Mouse (Mus musculus) embryonic facial prominence, embryonic 12.5 days (tissue): ENCODE measurements around the gene Vps72. TPM values are rescaled to one million over a fixed set of nuclear protein-coding genes. Genes with fewer than 3 reads are reported as not detected.

Experiments used
- ATAC-seq: fragments of 200-750 bp; cut with Nextera tagmentation; 2 replicates; pipeline ENCODE4 v1.8.0; 2017; ENCODE audit not compliant: insufficient number of reproducible peaks, insufficient read depth, low FRiP score, low TSS enrichment
- H3K27ac ChIP-seq: fragments of 300-500 bp; sonication (generic); 2 replicates; pipeline ENCODE4 v1.5.1; 2016; ENCODE audit warnings: mild to moderate bottlenecking
- H3K27me3 ChIP-seq: fragments of 300-500 bp; sonication (generic); 2 replicates; pipeline ENCODE4 v1.6.1; 2016; ENCODE audit warnings: mild to moderate bottlenecking, moderate library complexity
- H3K36me3 ChIP-seq: fragments of 300-500 bp; sonication (generic); 2 replicates; pipeline ENCODE4 v1.6.1; 2016; ENCODE audit warnings: mild to moderate bottlenecking
- H3K4me1 ChIP-seq: fragments of 300-500 bp; sonication (generic); 2 replicates; pipeline ENCODE4 v1.6.1; 2016
- H3K4me2 ChIP-seq: fragments of 300-500 bp; sonication (generic); replicated peaks from 2 replicates; pipeline ENCODE4 v1.6.1; 2016; ENCODE audit warnings: mild to moderate bottlenecking, moderate library complexity
- H3K4me3 ChIP-seq: fragments of 300-500 bp; sonication (generic); 2 replicates; pipeline ENCODE4 v1.5.1; 2016; ENCODE audit warnings: mild to moderate bottlenecking
- H3K9ac ChIP-seq: fragments of 300-500 bp; sonication (generic); 2 replicates; pipeline ENCODE4 v1.6.1; 2016; ENCODE audit warnings: mild to moderate bottlenecking, moderate library complexity
- H3K9me3 ChIP-seq: fragments of 300-500 bp; sonication (generic); 2 replicates; pipeline ENCODE4 v1.6.1; 2016; ENCODE audit warnings: mild to moderate bottlenecking, moderate library complexity
- WGBS: fragments of 180-500 bp; shearing (Covaris S2); methylation state at CpG from one replicate; pipeline ENCODE4 v1.1.7; 2016; 5-methylcytosine and 5-hydroxymethylcytosine counted together
- polyA plus RNA-seq: library from polyadenylated mRNA; unstranded; fragments of >200 nt; fragmentation: Nextera tagmentation; extraction: Ambion mirVana; gene quantifications from 2 replicates; pipeline ENCODE4 v1.2.1, GENCODE M21; 2016

The Vps72 gene
- polyA plus RNA-seq: 221 and 227 TPM in 2 replicates

DNA sequence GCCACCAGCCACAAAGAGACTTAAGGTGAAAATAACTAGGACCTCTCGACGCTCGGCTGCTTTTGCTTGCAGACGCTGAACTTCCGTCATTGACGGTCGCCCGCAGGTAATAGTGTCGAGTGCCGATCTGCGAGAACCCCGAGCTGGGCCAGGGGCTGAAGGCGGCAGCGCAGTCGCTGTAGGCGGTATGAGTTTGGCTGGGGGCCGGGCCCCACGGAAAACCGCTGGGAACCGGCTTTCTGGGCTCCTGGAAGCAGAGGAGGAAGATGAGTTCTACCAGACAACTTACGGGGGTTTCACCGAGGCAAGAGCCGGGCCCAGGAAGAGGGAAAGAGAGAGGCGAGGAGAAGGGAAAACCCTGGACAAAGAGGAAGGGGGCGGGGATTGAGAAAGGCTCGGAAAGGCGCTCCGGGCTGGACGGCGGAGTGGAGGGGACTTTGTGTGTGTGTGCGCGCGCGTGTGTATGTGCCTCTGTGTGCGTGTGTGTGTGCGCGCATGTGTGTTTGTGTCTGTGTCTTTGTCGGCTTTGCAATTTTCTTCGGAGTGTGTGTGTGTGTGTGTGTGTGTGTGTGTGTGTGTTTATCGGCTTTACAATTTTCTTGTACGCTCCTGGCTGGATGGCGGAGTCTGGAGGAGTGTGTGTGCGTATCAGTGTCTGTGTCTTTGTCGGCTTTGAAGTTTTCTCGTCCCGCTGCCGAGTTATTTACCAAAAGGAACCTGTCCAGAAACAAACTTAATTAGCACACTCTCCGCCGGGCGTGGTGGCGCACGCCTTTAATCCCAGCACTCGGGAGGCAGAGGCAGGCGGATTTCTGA, at the start of gene Vps72:
Gene Vps72, plus strand, starts transcription at position 112 of the 816 bp plus-strand sequence.
- under 1% methylated on average over 54 of the region's 54 CpGs for WGBS
- Histone ChIP-seq H3K27me3 (no peaks in the 10 kb centered on the region), H3K9me3 (no peaks in the 10 kb centered on the region), H3K4me3 (peak within 1 kb of the TSS; percentile 76), H3K9ac (peak within 1 kb of the TSS; percentile 78), H3K36me3 (peaks cover 12% of the 10 kb centered on the region), H3K27ac (peak within 1 kb of the TSS; percentile 98), H3K4me2 (peak within 1 kb of the TSS; percentile 44), H3K4me1 (peaks cover 9% of the 10 kb centered on the region)
- peak; percentile 57 for ATAC-seq

DNA sequence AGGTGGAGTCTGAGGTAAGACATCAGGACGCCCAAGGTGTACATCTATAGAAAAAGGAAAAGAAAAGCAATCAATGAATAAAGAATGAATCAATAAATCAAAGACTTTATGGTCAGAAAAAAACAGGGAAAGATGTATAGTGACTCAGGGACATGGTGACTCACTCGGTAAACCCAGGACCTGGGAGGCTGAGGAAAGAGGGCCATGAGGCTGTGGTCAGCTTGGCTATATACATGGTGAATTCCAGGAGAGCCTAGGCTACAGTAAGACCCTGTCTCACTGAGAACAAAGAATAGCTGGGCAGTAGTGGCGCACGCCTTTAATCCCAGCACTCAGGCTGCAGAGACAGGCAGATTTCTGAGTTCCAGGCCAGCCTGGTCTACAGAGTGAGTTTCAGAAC, 47.1 kb upstream of the Vps72 start:
- Histone ChIP-seq H3K36me3 (peaks cover 89% of the 10 kb centered on the region), H3K27ac (no peak overlapping the region), H3K4me3 (no peak overlapping the region), H3K4me2 (no peak overlapping the region), H3K9me3 (no peaks in the 10 kb centered on the region), H3K9ac (no peak overlapping the region), H3K27me3 (no peaks in the 10 kb centered on the region), H3K4me1 (no peaks in the 10 kb centered on the region)
- 92% methylated on average over 4 of the region's 4 CpGs for WGBS
- ATAC-seq: no peak

DNA sequence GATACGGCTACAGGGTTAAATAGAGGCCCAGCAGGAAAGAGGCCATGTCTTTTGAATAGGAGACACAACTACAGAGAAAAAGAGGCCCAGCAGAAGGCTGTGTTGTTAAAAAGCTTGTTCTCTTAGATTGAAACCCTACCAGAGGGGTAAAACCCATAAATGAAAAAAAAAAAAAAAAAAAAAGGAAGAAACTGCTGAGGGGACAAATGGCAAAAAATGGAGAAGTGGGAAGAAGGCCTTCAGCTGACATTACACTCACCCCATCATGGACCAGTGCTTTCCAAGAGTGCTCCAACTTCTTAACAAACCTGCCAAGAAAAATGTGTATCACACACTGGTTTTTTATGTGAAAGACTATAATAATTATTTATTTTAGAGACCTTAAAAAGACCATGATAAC, 45.3 kb upstream of the Vps72 start:
- Histone ChIP-seq H3K4me2 (no peak overlapping the region), H3K36me3 (peaks cover 87% of the 10 kb centered on the region), H3K27me3 (no peaks in the 10 kb centered on the region), H3K9ac (no peak overlapping the region), H3K27ac (no peak overlapping the region), H3K9me3 (no peaks in the 10 kb centered on the region), H3K4me1 (no peaks in the 10 kb centered on the region), H3K4me3 (no peak overlapping the region)
- 97% methylated on average over 1 of the region's 1 CpGs for WGBS
- no peak for ATAC-seq

DNA sequence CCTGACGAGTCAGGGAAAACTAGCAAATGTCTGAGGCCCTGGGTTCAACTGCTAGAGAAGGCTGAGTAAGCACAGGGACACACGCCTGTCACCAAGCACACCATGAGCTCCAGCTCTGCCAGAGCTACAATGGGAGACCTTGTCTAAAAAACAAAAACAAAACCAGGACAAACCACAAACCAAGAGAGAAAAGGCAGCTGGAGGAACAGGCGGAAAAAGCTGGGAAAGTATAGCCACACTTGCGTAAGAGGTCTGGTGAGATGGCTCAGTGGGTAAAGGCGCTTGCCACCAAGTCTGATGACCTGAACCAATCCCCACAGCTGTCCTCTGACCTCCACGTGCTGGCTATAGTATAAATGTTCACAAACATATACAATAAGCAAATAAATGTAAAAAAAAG, 44.7 kb upstream of the Vps72 start:
- Histone ChIP-seq H3K4me3 (no peak overlapping the region), H3K9ac (no peak overlapping the region), H3K9me3 (no peaks in the 10 kb centered on the region), H3K27me3 (no peaks in the 10 kb centered on the region), H3K4me2 (no peak overlapping the region), H3K36me3 (peaks cover 87% of the 10 kb centered on the region), H3K4me1 (no peaks in the 10 kb centered on the region), H3K27ac (no peak overlapping the region)
- 86% methylated on average over 6 of the region's 6 CpGs for WGBS
- ATAC-seq: no peak

DNA sequence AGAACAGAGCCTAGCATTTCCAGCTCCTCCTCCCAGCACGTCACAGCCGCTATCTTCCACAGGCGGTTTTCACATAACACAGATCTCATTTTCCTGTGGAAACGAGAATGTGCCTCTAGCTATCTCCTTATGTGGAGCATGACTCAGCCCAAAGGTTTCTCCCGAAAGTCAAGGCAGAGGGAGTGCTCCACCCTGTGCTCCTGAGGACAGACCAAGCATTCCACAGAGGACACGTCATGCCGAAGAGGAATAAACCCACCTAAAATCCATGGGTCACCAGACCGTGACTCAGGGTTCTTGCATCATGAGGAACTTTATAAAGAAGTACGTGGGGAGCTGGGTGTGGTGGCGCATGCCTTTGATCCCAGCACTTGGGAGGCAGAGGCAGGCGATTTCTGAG, 44.3 kb upstream of the Vps72 start:
- Histone ChIP-seq H3K27ac (no peak overlapping the region), H3K27me3 (no peaks in the 10 kb centered on the region), H3K4me3 (no peak overlapping the region), H3K36me3 (peaks cover 87% of the 10 kb centered on the region), H3K4me1 (no peaks in the 10 kb centered on the region), H3K9ac (no peak overlapping the region), H3K4me2 (no peak overlapping the region), H3K9me3 (no peaks in the 10 kb centered on the region)
- 89% methylated on average over 11 of the region's 11 CpGs for WGBS
- ATAC-seq: no peak

DNA sequence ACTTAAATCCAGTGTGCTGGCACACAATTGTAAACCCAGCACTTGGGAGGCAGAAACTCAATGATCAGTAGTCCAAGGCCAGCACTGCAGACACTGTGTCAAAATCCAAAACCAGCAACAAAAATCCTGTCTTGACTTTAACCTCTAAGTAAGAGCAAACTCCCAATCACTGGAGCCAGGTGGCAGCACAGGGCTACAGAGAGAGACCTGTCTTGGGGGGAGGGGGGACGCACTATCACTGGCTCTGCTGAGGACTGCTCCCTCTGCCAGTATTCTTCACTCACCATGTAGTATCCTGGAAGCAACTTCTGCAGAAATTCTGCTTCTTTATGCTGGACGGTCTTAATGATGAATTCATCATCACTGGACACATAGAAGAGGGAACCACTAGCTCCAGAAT, 39.2 kb upstream of the Vps72 start:
- Histone ChIP-seq H3K9ac (no peak overlapping the region), H3K27ac (no peak overlapping the region), H3K4me1 (no peaks in the 10 kb centered on the region), H3K4me2 (no peak overlapping the region), H3K36me3 (peaks cover 75% of the 10 kb centered on the region), H3K9me3 (no peaks in the 10 kb centered on the region), H3K4me3 (no peak overlapping the region), H3K27me3 (no peaks in the 10 kb centered on the region)
- ATAC-seq: no peak
- WGBS: 91% methylated on average over 2 of the region's 2 CpGs

DNA sequence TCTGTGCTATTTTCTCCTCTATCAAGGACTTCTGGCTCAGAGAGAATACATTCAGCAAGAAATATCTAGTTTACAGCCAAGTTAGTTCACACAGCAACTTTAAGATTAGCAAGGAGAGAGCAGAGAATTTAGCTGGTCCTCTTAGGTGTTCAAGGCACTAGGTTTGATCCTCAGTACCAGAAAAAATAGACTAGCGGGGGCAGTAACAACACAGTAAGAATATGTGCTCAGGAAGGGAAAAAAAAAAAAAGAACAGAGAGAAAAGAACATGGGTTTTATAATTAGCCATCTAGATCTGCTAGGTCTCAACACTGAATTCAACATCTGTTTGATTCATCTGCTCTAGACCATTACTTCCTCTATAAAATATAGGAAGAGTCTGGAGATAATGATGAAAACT, 22.8 kb upstream of the Vps72 start:
- H3K4me2 ChIP-seq: no peak overlapping the region

DNA sequence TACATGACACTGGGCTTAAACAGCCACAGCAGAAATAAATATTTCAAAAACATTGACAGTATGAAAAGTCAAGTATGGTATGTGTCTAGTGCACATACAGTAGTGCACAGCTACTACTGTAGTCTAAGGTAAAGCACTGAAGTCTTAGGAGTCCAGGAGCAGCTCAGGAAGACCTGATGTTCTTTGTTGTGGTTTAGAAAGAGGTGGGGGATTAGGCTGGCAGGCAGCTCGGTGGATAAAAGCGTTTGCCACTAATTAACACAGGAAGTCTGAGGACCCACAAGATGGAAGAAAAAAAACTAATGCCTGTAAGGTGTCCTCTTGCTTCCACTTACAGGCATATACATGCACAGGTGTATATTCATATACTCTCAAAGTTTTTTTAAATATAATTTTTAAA, 10.0 kb upstream of the Vps72 start:
- no peak overlapping the region for H3K9ac ChIP-seq
- no peak for ATAC-seq
- no peak overlapping the region for H3K4me2 ChIP-seq
- 34% methylated on average over 2 of the region's 2 CpGs for WGBS
- H3K36me3 ChIP-seq: peaks cover 8% of the 10 kb centered on the region
- H3K9me3 ChIP-seq: no peaks in the 10 kb centered on the region
- no peak overlapping the region for H3K27ac ChIP-seq
- H3K4me1 ChIP-seq: peaks cover 10% of the 10 kb centered on the region; the same call in 1 of the 2 replicates
- H3K27me3 ChIP-seq: no peaks in the 10 kb centered on the region
- no peak overlapping the region for H3K4me3 ChIP-seq

More for the DNA sequence above, 22.8 kb upstream of the Vps72 start:
- H3K27ac ChIP-seq: no peak overlapping the region
- WGBS: 90% methylated on average over 1 of the region's 1 CpGs
- H3K9ac ChIP-seq: no peak overlapping the region
- H3K4me1 ChIP-seq: no peaks in the 10 kb centered on the region
- ATAC-seq: no peak
- H3K4me3 ChIP-seq: no peak overlapping the region
- no peaks in the 10 kb centered on the region for H3K9me3 ChIP-seq
- no peaks in the 10 kb centered on the region for H3K27me3 ChIP-seq
- H3K36me3 ChIP-seq: peaks cover 16% of the 10 kb centered on the region

DNA sequence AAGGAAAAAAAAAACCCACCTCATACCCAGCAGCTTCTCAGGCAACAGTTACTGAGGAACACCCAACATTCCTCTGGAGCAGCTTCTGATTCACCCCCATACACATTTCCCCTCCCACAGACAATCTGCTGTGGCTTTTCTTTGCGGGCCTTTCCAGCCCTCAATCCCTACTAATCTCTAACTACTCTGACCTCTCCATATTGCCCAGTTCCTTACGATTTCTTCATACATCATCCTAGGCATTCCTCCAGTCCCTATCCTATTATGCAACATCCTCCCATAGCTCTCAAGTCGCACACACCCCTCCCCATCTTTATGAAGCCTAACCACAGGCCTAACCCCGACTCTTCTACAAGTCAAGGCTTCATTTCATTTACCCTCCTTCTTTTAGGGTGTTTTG, 5.7 kb upstream of the Vps72 start:
- peak overlapping the region; percentile 76 for H3K4me2 ChIP-seq
- H3K4me3 ChIP-seq: peak overlapping the region; percentile 98
- H3K4me1 ChIP-seq: peaks cover 10% of the 10 kb centered on the region; the same call in 1 of the 2 replicates
- 69% methylated on average over 4 of the region's 4 CpGs for WGBS
- H3K9ac ChIP-seq: peak overlapping the region; percentile 94
- no peaks in the 10 kb centered on the region for H3K27me3 ChIP-seq
- no peaks in the 10 kb centered on the region for H3K9me3 ChIP-seq
- H3K36me3 ChIP-seq: no peaks in the 10 kb centered on the region
- no peak for ATAC-seq
- H3K27ac ChIP-seq: no peak overlapping the region

DNA sequence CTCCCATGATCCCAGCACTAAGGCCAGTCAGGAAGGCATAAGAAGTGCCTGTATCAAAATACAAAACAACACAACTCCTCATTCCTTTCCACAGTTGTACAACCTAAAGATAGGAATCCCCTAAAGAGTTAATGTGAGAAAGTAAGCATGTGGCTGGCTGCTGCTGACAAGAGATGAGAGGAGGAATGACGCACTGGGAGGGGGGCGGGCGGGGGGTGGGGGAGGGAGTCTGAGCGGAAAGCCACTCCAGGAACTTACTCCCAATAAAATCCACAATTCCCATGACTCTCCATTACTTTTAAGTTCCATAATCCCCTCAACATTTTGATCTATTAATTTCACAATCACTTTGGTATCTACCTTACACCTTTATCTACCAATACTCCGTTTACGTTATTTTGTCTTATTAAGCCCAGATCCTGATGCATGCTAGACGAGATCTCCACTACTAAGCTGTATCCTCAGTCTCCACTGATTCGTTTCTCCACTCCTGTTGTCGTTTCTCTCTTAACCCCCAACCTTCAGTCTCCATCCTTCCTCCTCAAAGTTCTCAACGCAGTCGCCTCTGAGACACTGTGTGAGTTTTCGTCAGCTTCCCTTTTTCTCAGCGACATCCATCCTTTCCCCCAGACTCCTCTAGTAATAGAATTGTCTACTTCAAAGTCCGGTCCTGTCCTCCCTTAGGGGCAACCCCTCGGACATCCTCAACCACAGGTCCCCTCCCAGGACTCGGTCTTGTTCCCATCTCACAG, 5.1 kb upstream of the Vps72 start:
- peak overlapping the region; percentile 98 for H3K4me3 ChIP-seq
- H3K9ac ChIP-seq: peak overlapping the region; percentile 94
- no peak for ATAC-seq
- H3K27me3 ChIP-seq: no peaks in the 10 kb centered on the region
- H3K36me3 ChIP-seq: no peaks in the 10 kb centered on the region
- peak overlapping the region; percentile 90 for H3K27ac ChIP-seq
- H3K4me2 ChIP-seq: peak overlapping the region; percentile 76
- no peaks in the 10 kb centered on the region for H3K9me3 ChIP-seq
- H3K4me1 ChIP-seq: peaks cover 10% of the 10 kb centered on the region; the same call in 1 of the 2 replicates
- 2% methylated on average over 16 of the region's 16 CpGs for WGBS

DNA sequence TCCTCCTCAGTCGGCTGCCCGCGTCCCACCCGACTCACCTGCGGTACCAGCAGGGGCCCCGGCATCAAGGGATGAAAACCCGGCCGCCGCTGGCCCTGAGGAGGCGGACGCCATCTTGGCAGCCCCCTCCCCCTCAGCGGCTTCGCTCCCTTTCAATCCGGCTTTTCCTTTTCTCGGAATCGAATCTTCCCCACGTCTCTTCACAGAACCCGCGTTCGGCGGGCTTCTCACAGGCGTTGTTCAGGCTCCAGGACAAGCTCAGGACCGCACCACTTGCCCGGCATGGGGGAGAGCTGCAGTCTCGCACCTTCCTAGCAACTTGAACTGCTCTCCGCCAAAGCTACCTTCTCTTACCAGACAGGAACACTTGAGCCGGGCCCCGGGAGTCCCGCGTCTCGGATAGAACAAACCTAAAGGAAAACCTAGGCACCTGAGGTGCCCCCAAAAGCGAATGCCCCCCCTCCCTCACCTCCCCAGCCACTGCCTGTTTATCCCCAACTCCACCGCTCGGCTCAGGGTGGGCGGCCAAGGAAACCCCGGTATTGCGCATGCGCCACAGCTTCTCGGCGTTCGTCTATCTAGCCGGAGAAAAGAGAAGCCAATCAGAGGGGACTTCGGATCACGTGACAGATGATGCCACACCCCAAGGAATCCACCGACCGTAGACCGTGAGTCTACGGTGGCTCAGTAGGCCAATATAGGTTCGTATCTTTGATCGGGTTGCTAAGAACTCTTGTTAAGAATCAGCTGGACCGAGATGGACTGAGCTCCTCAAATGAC, 4.3 kb upstream of the Vps72 start, which contains the start of gene Pip5k1a:
Gene Pip5k1a, minus strand, starts transcription at position 593 of the 780 bp plus-strand sequence.
- under 1% methylated on average over 51 of the region's 51 CpGs for WGBS
- no peaks in the 10 kb centered on the region for H3K9me3 ChIP-seq
- no peaks in the 10 kb centered on the region for H3K36me3 ChIP-seq
- ATAC-seq: peak; percentile 84
- peak within 1 kb of the TSS; percentile 98 for H3K4me3 ChIP-seq
- peak within 1 kb of the TSS; percentile 76 for H3K4me2 ChIP-seq
- peak within 1 kb of the TSS; percentile 90 for H3K27ac ChIP-seq
- H3K9ac ChIP-seq: peak within 1 kb of the TSS; percentile 94
- H3K4me1 ChIP-seq: peaks cover 10% of the 10 kb centered on the region; the same call in 1 of the 2 replicates
- no peaks in the 10 kb centered on the region for H3K27me3 ChIP-seq
